Mouse (Mus musculus) forebrain, embryonic 11.5 days (tissue): Measurements from ENCODE around the gene Ptpra. TPM values are rescaled to one million over a fixed set of nuclear protein-coding genes. Genes with fewer than 3 reads are reported as not detected.
A peak's percentile ranks its signal among the peaks of the same experiment; 100 is the strongest.

Experiments
- ATAC-seq: fragments of 200-750 bp; cut with Nextera tagmentation; replicated peaks from 2 replicates; pipeline ENCODE4 v1.8.0; 2017; ENCODE audit warnings: moderate TSS enrichment; ENCODE audit not compliant: low FRiP score
- DNase-seq: peaks from one replicate; pipeline ENCODE4 v3.0.0-alpha.2; 2017; ENCODE audit warnings: low spot score
- H3K27ac ChIP-seq: fragments of 300-500 bp; sonication (generic); 2 replicates; pipeline ENCODE4 v1.5.1; 2014; ENCODE audit warnings: low read depth, low read length
- H3K27me3 ChIP-seq: fragments of 300-500 bp; sonication (generic); 2 replicates; pipeline ENCODE4 v1.6.1; 2014; ENCODE audit warnings: mild to moderate bottlenecking, low read length, mixed read lengths; ENCODE audit not compliant: control insufficient read depth, insufficient read depth
- H3K36me3 ChIP-seq: fragments of 300-500 bp; sonication (generic); 2 replicates; pipeline ENCODE4 v1.6.1; 2014; ENCODE audit warnings: mild to moderate bottlenecking, low read length, moderate library complexity, mixed read lengths; ENCODE audit not compliant: control insufficient read depth, insufficient read depth
- H3K4me1 ChIP-seq: fragments of 300-500 bp; sonication (generic); replicated peaks from 2 replicates; pipeline ENCODE4 v1.6.1; 2014; ENCODE audit warnings: low read length, mixed read lengths; ENCODE audit not compliant: control insufficient read depth, insufficient read depth
- H3K4me2 ChIP-seq: fragments of 300-500 bp; sonication (generic); 2 replicates; pipeline ENCODE4 v1.6.1; 2014; ENCODE audit warnings: low read depth, mild to moderate bottlenecking, low read length, moderate library complexity, mixed read lengths; ENCODE audit not compliant: severe bottlenecking
- H3K4me3 ChIP-seq: fragments of 300-500 bp; sonication (generic); 2 replicates; pipeline ENCODE4 v1.5.1; 2014; ENCODE audit warnings: low read depth, low read length
- H3K9ac ChIP-seq: fragments of 300-500 bp; sonication (generic); 2 replicates; pipeline ENCODE4 v1.6.1; 2014; ENCODE audit warnings: low read length
- H3K9me3 ChIP-seq: fragments of 300-500 bp; sonication (generic); 2 replicates; pipeline ENCODE4 v1.6.1; 2016; ENCODE audit warnings: low read length, mixed read lengths; ENCODE audit not compliant: control insufficient read depth
- WGBS: fragments of 180-500 bp; shearing (Covaris S2); extraction: QIAGEN DNeasy Blood & Tissue Kit; methylation state at CpG from one replicate; pipeline ENCODE4 v1.1.7; 2014; 5-methylcytosine and 5-hydroxymethylcytosine counted together
- polyA plus RNA-seq: library from polyadenylated mRNA; unstranded; fragments of >200 nt; fragmentation: Nextera tagmentation; extraction: Ambion mirVana; gene quantifications from 2 replicates; pipeline ENCODE4 v1.2.1, GENCODE M21; 2014

Gene Ptpra
- polyA plus RNA-seq, 1 experiment from 2014 or later: 116 TPM

DNA sequence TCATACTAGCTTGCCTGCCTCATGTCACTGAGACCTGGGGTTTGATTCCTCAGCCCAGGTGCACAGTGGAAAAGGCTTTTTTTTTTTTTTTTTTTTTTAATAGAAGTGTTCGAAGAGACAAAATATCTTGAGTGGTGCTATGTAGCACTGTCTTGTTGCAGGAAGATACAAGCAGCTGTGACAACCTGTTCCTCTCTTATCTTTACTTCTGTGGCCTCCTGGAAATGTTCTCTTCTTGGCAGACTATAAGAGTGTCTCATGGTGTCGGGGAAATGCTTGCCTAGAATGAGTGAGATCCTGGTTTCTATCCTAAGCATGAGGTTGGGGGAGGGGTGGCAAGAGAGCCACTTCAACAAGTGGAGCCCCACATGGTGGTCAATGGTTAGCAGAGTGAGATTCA is 138.3 kb downstream of the Ptpra start:
- Histone ChIP-seq H3K4me3 (no peak overlapping the region), H3K27me3 (no peaks in the 10 kb centered on the region; the same call in 1 of the 2 replicates), H3K36me3 (peaks cover 2% of the 10 kb centered on the region; the same call in 1 of the 2 replicates), H3K4me2 (no peak overlapping the region), H3K4me1 (no peaks in the 10 kb centered on the region), H3K9me3 (no peaks in the 10 kb centered on the region), H3K9ac (no peak overlapping the region), H3K27ac (no peak overlapping the region)
- 85% methylated on average over 2 of the region's 2 CpGs for WGBS
- DNase-seq (no peak), ATAC-seq (no peak)

GRCm38 (mm10) chr2:130589157-130589556 is 139.1 kb downstream of the Ptpra start:
- Histone ChIP-seq H3K36me3 (peaks cover 2% of the 10 kb centered on the region; the same call in 1 of the 2 replicates), H3K9ac (no peak overlapping the region), H3K27me3 (no peaks in the 10 kb centered on the region; the same call in 1 of the 2 replicates), H3K4me3 (no peak overlapping the region), H3K4me2 (no peak overlapping the region), H3K27ac (no peak overlapping the region), H3K4me1 (no peaks in the 10 kb centered on the region), H3K9me3 (no peaks in the 10 kb centered on the region)
- WGBS: 58% methylated on average over 4 of the region's 4 CpGs
- ATAC-seq (no peak), DNase-seq (no peak)

- no peak overlapping the region for H3K4me3 ChIP-seq
- no peaks in the 10 kb centered on the region for H3K9me3 ChIP-seq
- H3K4me1 ChIP-seq: no peaks in the 10 kb centered on the region
- ATAC-seq (no peak), DNase-seq (peak; percentile 20)
- no peaks in the 10 kb centered on the region; the same call in 1 of the 2 replicates for H3K27me3 ChIP-seq
- WGBS: 96% methylated on average over 2 of the region's 2 CpGs
- H3K9ac ChIP-seq: no peak overlapping the region
- no peak overlapping the region for H3K27ac ChIP-seq
- H3K36me3 ChIP-seq: peaks cover 2% of the 10 kb centered on the region; the same call in 1 of the 2 replicates
- H3K4me2 ChIP-seq: no peak overlapping the region
These were observed 139.7 kb downstream of the Ptpra start for GRCm38 (mm10) chr2:130589761-130590160.

DNA sequence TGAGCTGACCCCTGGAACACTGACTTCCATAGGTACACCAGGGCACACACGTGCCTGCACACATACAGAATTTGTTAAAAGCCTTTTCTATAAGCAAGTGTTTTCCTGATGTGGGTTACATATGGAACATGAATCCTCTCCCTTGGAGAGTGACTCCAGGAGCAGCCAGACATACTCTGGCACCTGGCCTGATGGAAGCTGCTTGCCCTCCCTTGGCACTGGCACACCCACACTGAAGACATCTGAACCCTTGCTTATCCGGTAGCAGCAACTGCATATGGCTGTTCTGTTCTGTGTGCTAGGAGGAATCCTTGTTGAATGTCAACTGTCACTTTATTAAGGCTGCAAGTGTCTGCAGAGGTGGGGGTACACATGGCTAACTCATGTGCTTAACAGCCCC is 140.9 kb downstream of the Ptpra start:
- DNase-seq: no peak
- no peaks in the 10 kb centered on the region for H3K9me3 ChIP-seq
- no peaks in the 10 kb centered on the region for H3K4me1 ChIP-seq
- no peak overlapping the region for H3K4me3 ChIP-seq
- H3K36me3 ChIP-seq: peaks cover 2% of the 10 kb centered on the region; the same call in 1 of the 2 replicates
- WGBS: 91% methylated on average over 2 of the region's 2 CpGs
- no peak overlapping the region for H3K4me2 ChIP-seq
- H3K9ac ChIP-seq: no peak overlapping the region
- no peaks in the 10 kb centered on the region for H3K27me3 ChIP-seq
- no peak for ATAC-seq
- no peak overlapping the region for H3K27ac ChIP-seq

- H3K4me1 ChIP-seq: no peaks in the 10 kb centered on the region
- 88% methylated on average over 1 of the region's 1 CpGs for WGBS
- peaks cover 2% of the 10 kb centered on the region; the same call in 1 of the 2 replicates for H3K36me3 ChIP-seq
- no peak overlapping the region for H3K4me2 ChIP-seq
- no peaks in the 10 kb centered on the region for H3K9me3 ChIP-seq
- no peak overlapping the region for H3K27ac ChIP-seq
- H3K27me3 ChIP-seq: no peaks in the 10 kb centered on the region
- no peak overlapping the region for H3K9ac ChIP-seq
- ATAC-seq (no peak), DNase-seq (no peak)
- H3K4me3 ChIP-seq: no peak overlapping the region
These were observed 145.5 kb downstream of the Ptpra start for GRCm38 (mm10) chr2:130595596-130595995.

DNA sequence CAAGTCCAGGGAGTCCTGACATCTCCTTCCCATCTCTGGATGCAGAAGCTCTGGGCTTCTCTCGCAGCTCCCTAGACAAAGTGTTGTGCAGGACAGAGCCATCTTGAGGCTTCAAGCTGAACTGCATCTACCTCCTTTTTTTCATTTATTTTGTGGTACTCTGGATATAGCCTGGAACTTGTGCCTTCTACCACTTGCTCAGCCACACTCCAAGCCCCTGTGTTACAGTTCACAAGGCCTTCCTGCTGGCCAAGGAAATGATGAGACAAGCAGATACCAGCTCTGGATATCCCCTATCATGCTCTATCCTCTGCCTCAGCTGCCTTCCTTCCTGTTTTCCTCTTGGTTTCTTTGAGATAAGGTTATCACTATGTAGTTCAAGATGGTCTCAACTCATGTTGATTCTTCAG is 147.5 kb downstream of the Ptpra start:
- no peaks in the 10 kb centered on the region for H3K9me3 ChIP-seq
- H3K4me2 ChIP-seq: no peak overlapping the region
- WGBS: 14% methylated on average over 1 of the region's 1 CpGs
- H3K9ac ChIP-seq: no peak overlapping the region
- DNase-seq (no peak), ATAC-seq (no peak)
- no peaks in the 10 kb centered on the region for H3K27me3 ChIP-seq
- no peaks in the 10 kb centered on the region; the same call in 1 of the 2 replicates for H3K36me3 ChIP-seq
- H3K4me1 ChIP-seq: no peaks in the 10 kb centered on the region
- H3K27ac ChIP-seq: no peak overlapping the region
- no peak overlapping the region for H3K4me3 ChIP-seq

- H3K27ac ChIP-seq: no peak overlapping the region
- H3K27me3 ChIP-seq: no peaks in the 10 kb centered on the region
- WGBS: 77% methylated on average over 3 of the region's 3 CpGs
- no peak overlapping the region for H3K9ac ChIP-seq
- H3K4me2 ChIP-seq: no peak overlapping the region
- no peaks in the 10 kb centered on the region for H3K4me1 ChIP-seq
- ATAC-seq (no peak), DNase-seq (no peak)
- no peak overlapping the region for H3K4me3 ChIP-seq
- no peaks in the 10 kb centered on the region for H3K9me3 ChIP-seq
- H3K36me3 ChIP-seq: no peaks in the 10 kb centered on the region; the same call in 1 of the 2 replicates
These were observed 148.3 kb downstream of the Ptpra start for GRCm38 (mm10) chr2:130598399-130598798.

- Histone ChIP-seq H3K9me3 (no peaks in the 10 kb centered on the region), H3K9ac (no peak overlapping the region), H3K36me3 (no peaks in the 10 kb centered on the region; the same call in 1 of the 2 replicates), H3K4me3 (no peak overlapping the region), H3K4me1 (no peaks in the 10 kb centered on the region), H3K27me3 (no peaks in the 10 kb centered on the region), H3K4me2 (no peak overlapping the region), H3K27ac (no peak overlapping the region)
- DNase-seq: no peak
- ATAC-seq: no peak
- WGBS: 89% methylated on average over 4 of the region's 4 CpGs
These were observed 152.1 kb downstream of the Ptpra start for GRCm38 (mm10) chr2:130602195-130602594.
